Mouse (Mus musculus): ENCODE results near the gene Dnah10. TPM values are rescaled to one million over a fixed set of nuclear protein-coding genes. Genes with fewer than 3 reads are reported as not detected.

Gene Dnah10
- polyA plus RNA-seq, 1 experiment = 0.38 TPM

DNA sequence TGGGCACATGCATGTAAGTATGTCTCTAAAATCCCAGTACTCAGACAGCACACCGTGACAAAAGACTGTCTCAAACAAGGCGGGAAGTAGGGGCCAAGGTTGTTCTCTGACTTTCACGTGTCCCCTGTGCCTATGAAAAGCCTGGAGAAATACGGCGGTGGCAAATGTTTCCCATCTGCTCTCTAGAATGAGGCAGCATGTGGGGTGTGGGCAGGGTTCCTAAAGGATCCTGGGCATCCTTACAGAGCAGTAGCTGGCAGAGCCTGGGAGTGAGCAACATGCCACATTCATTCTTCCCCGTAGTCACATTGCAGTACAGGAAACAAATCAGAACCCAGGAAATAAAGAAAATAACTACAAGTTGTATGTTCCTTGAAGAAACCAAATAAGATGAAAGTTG, 159.0 kb downstream of the Dnah10 start:
- peaks cover 35% of the 10 kb centered on the region for H3K36me3 ChIP-seq (ENCODE audit: control insufficient read depth, insufficient read depth, low read length)
- no peaks in the 10 kb centered on the region for H3K27me3 ChIP-seq (ENCODE audit: control insufficient read depth, insufficient read depth, low read length)
- WGBS = 95% methylated on average over 6 of the region's 6 CpGs
- no peak overlapping the region for H3K27ac ChIP-seq (ENCODE audit: control insufficient read depth, insufficient read depth, low read length)
- no peak for TF ChIP-seq CTCF (IDR thresholded peaks at IDR 0.05; ENCODE audit: borderline replicate concordance, control insufficient read depth, extremely low read depth, insufficient read depth, low read length, poor library complexity)
- TF ChIP-seq POLR2A (IDR thresholded peaks at IDR 0.05; ENCODE audit: control insufficient read depth, extremely low read depth, insufficient read depth, low read length, poor library complexity) = no peak
- no peak for DNase-seq
- H3K4me1 ChIP-seq (replicated peaks; ENCODE audit: control insufficient read depth, insufficient read depth, low read length) = no peaks in the 10 kb centered on the region
- H3K4me3 ChIP-seq (ENCODE audit: control insufficient read depth, insufficient read depth, low read length) = no peak overlapping the region

Other genes with a start within 250 kb of the Dnah10 start
- gene Rilpl2, start 246.7 kb upstream of the Dnah10 start, polyA plus RNA-seq (2012; rRNA removed) = 38.5 and 38.6 TPM in 2 replicates
- 4.6 and 5.0 TPM in 2 replicates for gene Snrnp35, start 242.0 kb upstream of the Dnah10 start, polyA plus RNA-seq (2012; rRNA removed)
- 3.6 and 9.5 TPM in 2 replicates for gene Rilpl1, start 193.7 kb upstream of the Dnah10 start, polyA plus RNA-seq (2012; rRNA removed)
- gene Tmed2, start 184.4 kb upstream of the Dnah10 start, polyA plus RNA-seq (2012; rRNA removed) = 134 and 198 TPM in 2 replicates
- 33.2 and 38.5 TPM in 2 replicates for gene Ddx55, start 172.2 kb upstream of the Dnah10 start, polyA plus RNA-seq (2012; rRNA removed)
- 25.2 and 25.4 TPM in 2 replicates for gene Eif2b1, start 146.0 kb upstream of the Dnah10 start, polyA plus RNA-seq (2012; rRNA removed)
- gene Gtf2h3, start 145.9 kb upstream of the Dnah10 start, polyA plus RNA-seq (2012; rRNA removed) = 55.7 and 57.6 TPM in 2 replicates
- 122 and 127 TPM in 2 replicates for gene Atp6v0a2, start 96.5 kb upstream of the Dnah10 start, polyA plus RNA-seq (2012; rRNA removed)
- 16.1 and 17.5 TPM in 2 replicates for gene Ccdc92, start 137.3 kb downstream of the Dnah10 start, polyA plus RNA-seq (2012; rRNA removed)
- 35.7 and 42.0 TPM in 2 replicates for gene Zfp664, start 137.6 kb downstream of the Dnah10 start, polyA plus RNA-seq (2012; rRNA removed)

All from thymus, adult 2 months (tissue).